Mouse (Mus musculus): ENCODE data around the gene Pde7b. TPM values are rescaled to one million over a fixed set of nuclear protein-coding genes. Genes with fewer than 3 reads are reported as not detected.

Gene Pde7b
- 6.2 TPM for polyA plus RNA-seq (2014; fragmentation: Illumina TruSeq; extraction: RNeasy Lipid Tissue Mini Kit (QIAGEN cat#74804); ENCODE audit: low read depth, low replicate concordance)

DNA sequence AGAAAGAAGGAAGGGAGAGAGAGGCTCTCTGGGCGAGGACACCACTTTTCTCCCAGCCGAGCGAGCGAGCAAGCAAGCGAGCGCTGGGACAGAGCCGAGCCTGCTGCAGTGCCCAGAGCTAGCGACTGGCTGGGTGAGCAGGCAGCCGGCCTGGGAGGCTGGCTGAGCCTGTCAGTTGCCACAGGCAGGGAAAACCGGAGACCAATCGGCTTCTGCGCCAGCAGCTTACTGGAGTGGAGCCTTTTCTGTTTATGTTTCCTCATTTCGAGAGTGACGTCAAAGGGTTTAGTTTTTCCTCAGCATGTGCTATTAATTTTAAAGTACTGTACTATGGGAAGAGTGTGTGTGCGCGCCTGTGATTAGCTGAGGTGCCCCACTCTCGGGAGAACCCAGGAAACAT lies at the start of gene Pde7b:
Gene Pde7b, minus strand, starts transcription at position 173 of the 400 bp plus-strand sequence.

Other genes with a start within 250 kb of the Pde7b start
- gene Ahi1, start 227.5 kb upstream of the Pde7b start, polyA plus RNA-seq (2014; fragmentation: Illumina TruSeq; extraction: RNeasy Lipid Tissue Mini Kit (QIAGEN cat#74804); ENCODE audit: low read depth, low replicate concordance), result 11.4 TPM

Data from sigmoid colon, adult 10 weeks (tissue).